Mouse (Mus musculus): ENCODE results near the gene Rhpn2.

GRCm38 (mm10) chr7:35374265-35374664 is 40.3 kb downstream of the Rhpn2 start:
- TF ChIP-seq CTCF (IDR thresholded peaks at IDR 0.05; ENCODE audit: low read depth, low read length) (no peak), POLR2A (IDR thresholded peaks at IDR 0.05; ENCODE audit: extremely low read depth, insufficient read depth, low read length) (no peak)
